8 mouse cellular contexts compared by ENCODE assay signal in genomic region chr17:35837487-35837886, GRCm38 (mm10). TPM values are rescaled to one million over a fixed set of nuclear protein-coding genes. Genes with fewer than 3 reads are reported as not detected.
DNase-seq lines count a peak whose midpoint lies in the region; ATAC-seq and TF ChIP-seq lines count a peak whose summit lies in the region.

No protein-coding gene starts in this region.

- H3K36me3 ChIP-seq in hindbrain, embryonic 14.5 days (replicated peaks; ENCODE audit: control insufficient read depth, insufficient read depth) = peaks cover 42% of the 10 kb centered on the region
- peaks cover 31% of the 10 kb centered on the region for H3K36me3 ChIP-seq in liver, embryonic 11.5 days (ENCODE audit: control insufficient read depth, insufficient read depth, low read length)

- H3K4me2 ChIP-seq in hindbrain, embryonic 14.5 days (replicated peaks) = peak overlapping the region; percentile 83
- peak overlapping the region; percentile 95 for H3K4me2 ChIP-seq in liver, embryonic 11.5 days

- DNase-seq in kidney, adult 11 months = peak; percentile 43
- DNase-seq in kidney, adult 8-10 months = no peak
- DNase-seq in adrenal gland, adult 2 months = peak; percentile 64
- DNase-seq in hindbrain, embryonic 14.5 days (ENCODE audit: low spot score) = no peak
- DNase-seq in liver, embryonic 11.5 days (ENCODE audit: low spot score) = peak; percentile 74
- peak; percentile 72 for DNase-seq in neural tube, embryonic 10.5 days (ENCODE audit: extremely low spot score, low spot score)

- TF ChIP-seq POLR2A in embryonic fibroblast, embryonic 13.5 days (IDR thresholded peaks at IDR 0.05; ENCODE audit: low read depth, low read length) = 0 out of 2 replicates have a peak, but pooled peaks have one; percentile 29

- WGBS in hindbrain, embryonic 14.5 days = 0% methylated on average over 18 of the region's 18 CpGs
- 0% methylated on average over 18 of the region's 18 CpGs for WGBS in liver, embryonic 11.5 days

- no peak for ATAC-seq in hindbrain, embryonic 14.5 days (ENCODE audit: low FRiP score)
- ATAC-seq in liver, embryonic 11.5 days (replicated peaks; ENCODE audit: low FRiP score) = 0 out of 2 replicates have a peak, but pooled peaks have one; percentile 2
- no peak for ATAC-seq in activated CD4-positive, CD25-positive, alpha-beta regulatory T cell, adult 4 months

- H3K27me3 ChIP-seq in hindbrain, embryonic 14.5 days (ENCODE audit: control insufficient read depth, insufficient read depth, low read length) = no peaks in the 10 kb centered on the region
- H3K27me3 ChIP-seq in liver, embryonic 11.5 days (replicated peaks; ENCODE audit: control insufficient read depth, insufficient read depth, low read length) = no peaks in the 10 kb centered on the region

- H3K4me3 ChIP-seq in embryonic fibroblast, embryonic 13.5 days (ENCODE audit: insufficient read depth, low read length) = peak overlapping the region; percentile 79
- peak overlapping the region; percentile 84 for H3K4me3 ChIP-seq in hindbrain, embryonic 14.5 days (replicated peaks; ENCODE audit: low read length)
- peak overlapping the region; percentile 89 for H3K4me3 ChIP-seq in liver, embryonic 11.5 days (ENCODE audit: low read depth, low read length)

- H3K4me1 ChIP-seq in embryonic fibroblast, embryonic 13.5 days (ENCODE audit: control insufficient read depth, insufficient read depth, low read length) = peaks cover 5% of the 10 kb centered on the region
- H3K4me1 ChIP-seq in hindbrain, embryonic 14.5 days (replicated peaks; ENCODE audit: control insufficient read depth, insufficient read depth, low read length) = peaks cover 50% of the 10 kb centered on the region
- peaks cover 30% of the 10 kb centered on the region for H3K4me1 ChIP-seq in liver, embryonic 11.5 days (replicated peaks; ENCODE audit: control insufficient read depth, insufficient read depth, low read length)

- H3K9ac ChIP-seq in hindbrain, embryonic 14.5 days = peak overlapping the region; percentile 99
- peak overlapping the region; percentile 99 for H3K9ac ChIP-seq in liver, embryonic 11.5 days (ENCODE audit: low read depth, low read length)

- H3K9me3 ChIP-seq in hindbrain, embryonic 14.5 days (ENCODE audit: control insufficient read depth, low read length) = no peaks in the 10 kb centered on the region
- H3K9me3 ChIP-seq in liver, embryonic 11.5 days (ENCODE audit: control insufficient read depth, low read length) = no peaks in the 10 kb centered on the region

- H3K27ac ChIP-seq in embryonic fibroblast, embryonic 13.5 days (ENCODE audit: insufficient read depth, low read length) = peak overlapping the region; percentile 91
- H3K27ac ChIP-seq in hindbrain, embryonic 14.5 days = peak overlapping the region; percentile 99
- H3K27ac ChIP-seq in liver, embryonic 11.5 days (ENCODE audit: low read depth, low read length) = peak overlapping the region; percentile 98

- TF ChIP-seq CTCF in embryonic fibroblast, embryonic 13.5 days (IDR thresholded peaks at IDR 0.05; ENCODE audit: borderline replicate concordance, insufficient read depth, low read length) = no peak

RNA-seq across cellular contexts. Expression of gene Tubb5, which starts 0.6 kb away (rescaled TPM):
- total RNA-seq in adrenal gland, adult 2 months (2021) = 100 to 1,000 TPM; 152 to 198 TPM
- polyA plus RNA-seq in adrenal gland, adult 2 months (2012; rRNA removed) = 137 and 156 TPM in 2 replicates
- polyA plus RNA-seq in embryonic fibroblast, embryonic 13.5 days (2011; ENCODE audit: insufficient read length, low read depth, missing spikeins) = 856 and 947 TPM in 2 replicates
- 1,664 and 1,709 TPM in 2 replicates for polyA plus RNA-seq in hindbrain, embryonic 14.5 days (2014; fragmentation: Nextera tagmentation; extraction: Ambion mirVana)
- polyA plus RNA-seq in liver, embryonic 11.5 days (2014; fragmentation: Nextera tagmentation; extraction: Ambion mirVana) = 843 and 854 TPM in 2 replicates
- polyA plus RNA-seq in activated CD4-positive, CD25-positive, alpha-beta regulatory T cell, adult 4 months (2017; shearing (Covaris generic)) = 100 to 1,000 TPM; 410 to 652 TPM

RNA-seq across cellular contexts. Expression of gene Mdc1, which starts 3.8 kb away (rescaled TPM):
- 10 to 100 TPM; 15.4 to 20.8 TPM for total RNA-seq in adrenal gland, adult 2 months (2021)
- 3.6 and 5.9 TPM in 2 replicates for polyA plus RNA-seq in adrenal gland, adult 2 months (2012; rRNA removed)
- 30.4 and 31.8 TPM in 2 replicates for polyA plus RNA-seq in embryonic fibroblast, embryonic 13.5 days (2011; ENCODE audit: insufficient read length, low read depth, missing spikeins)
- polyA plus RNA-seq in hindbrain, embryonic 14.5 days (2014; fragmentation: Nextera tagmentation; extraction: Ambion mirVana) = 9.2 and 10.7 TPM in 2 replicates
- 19.6 and 23.3 TPM in 2 replicates for polyA plus RNA-seq in liver, embryonic 11.5 days (2014; fragmentation: Nextera tagmentation; extraction: Ambion mirVana)
- 1 to 10 TPM; 4.1 to 6.4 TPM for polyA plus RNA-seq in activated CD4-positive, CD25-positive, alpha-beta regulatory T cell, adult 4 months (2017; shearing (Covaris generic))

RNA-seq across cellular contexts. Expression of gene Flot1, which starts 14.5 kb away (rescaled TPM):
- total RNA-seq in adrenal gland, adult 2 months (2021) = 10 to 100 TPM; 59.0 to 74.4 TPM
- 61.0 and 66.2 TPM in 2 replicates for polyA plus RNA-seq in adrenal gland, adult 2 months (2012; rRNA removed)
- 66.3 and 78.7 TPM in 2 replicates for polyA plus RNA-seq in embryonic fibroblast, embryonic 13.5 days (2011; ENCODE audit: insufficient read length, low read depth, missing spikeins)
- 86.3 and 96.6 TPM in 2 replicates for polyA plus RNA-seq in hindbrain, embryonic 14.5 days (2014; fragmentation: Nextera tagmentation; extraction: Ambion mirVana)
- 59.3 and 67.8 TPM in 2 replicates for polyA plus RNA-seq in liver, embryonic 11.5 days (2014; fragmentation: Nextera tagmentation; extraction: Ambion mirVana)
- 10 to 100 TPM; 19.9 to 22.9 TPM for polyA plus RNA-seq in activated CD4-positive, CD25-positive, alpha-beta regulatory T cell, adult 4 months (2017; shearing (Covaris generic))

RNA-seq across cellular contexts. Expression of gene Ier3, which starts 16.0 kb away (rescaled TPM):
- 10 to 100 TPM in 1 of 2 experiments, 1 to 10 TPM in 1; 9.6 to 13.8 TPM for total RNA-seq in adrenal gland, adult 2 months (2021)
- polyA plus RNA-seq in adrenal gland, adult 2 months (2012; rRNA removed) = 17.1 and 17.6 TPM in 2 replicates
- polyA plus RNA-seq in embryonic fibroblast, embryonic 13.5 days (2011; ENCODE audit: insufficient read length, low read depth, missing spikeins) = 82.6 and 120 TPM in 2 replicates
- polyA plus RNA-seq in hindbrain, embryonic 14.5 days (2014; fragmentation: Nextera tagmentation; extraction: Ambion mirVana) = 6.6 and 7.5 TPM in 2 replicates
- polyA plus RNA-seq in liver, embryonic 11.5 days (2014; fragmentation: Nextera tagmentation; extraction: Ambion mirVana) = 9.4 and 9.9 TPM in 2 replicates
- polyA plus RNA-seq in activated CD4-positive, CD25-positive, alpha-beta regulatory T cell, adult 4 months (2017; shearing (Covaris generic)) = under 1 TPM; 0.60 TPM

RNA-seq across cellular contexts. Expression of gene Nrm, which starts 23.6 kb away (rescaled TPM):
- total RNA-seq in adrenal gland, adult 2 months (2021) = 1 to 10 TPM; 3.3 to 4.8 TPM
- 9.3 and 11.7 TPM in 2 replicates for polyA plus RNA-seq in adrenal gland, adult 2 months (2012; rRNA removed)
- polyA plus RNA-seq in embryonic fibroblast, embryonic 13.5 days (2011; ENCODE audit: insufficient read length, low read depth, missing spikeins) = 9.8 and 15.5 TPM in 2 replicates
- 18.2 and 20.3 TPM in 2 replicates for polyA plus RNA-seq in hindbrain, embryonic 14.5 days (2014; fragmentation: Nextera tagmentation; extraction: Ambion mirVana)
- polyA plus RNA-seq in liver, embryonic 11.5 days (2014; fragmentation: Nextera tagmentation; extraction: Ambion mirVana) = 40.9 and 45.4 TPM in 2 replicates
- 10 to 100 TPM; 38.4 to 44.7 TPM for polyA plus RNA-seq in activated CD4-positive, CD25-positive, alpha-beta regulatory T cell, adult 4 months (2017; shearing (Covaris generic))

Comparison
In these comparisons a context has a peak if more than half of its experiments do, and no peak if none do; other contexts are left out.
1. DNase-seq: peak in kidney, adult 11 months (single experiment), adrenal gland, adult 2 months (single experiment), liver, embryonic 11.5 days (single experiment) and neural tube, embryonic 10.5 days (single experiment); none in kidney, adult 8-10 months (0 of 2) and hindbrain, embryonic 14.5 days (single experiment).
2. Peak in every context shown above with its lines, with median percentiles within 50 percentile points of each other: H3K27ac ChIP-seq and H3K4me3 ChIP-seq.